Mouse (Mus musculus) lung, postnatal 0 days (tissue): ENCODE results near the gene Lrrc4c.

Experiments
- CTCF ChIP-seq: IDR thresholded peaks from 2 replicates; pipeline ENCODE4 v1.5.1; 2016; ENCODE audit warnings: antibody characterized with exemption, mild to moderate bottlenecking
- EP300 ChIP-seq: IDR thresholded peaks from 2 replicates; pipeline ENCODE4 v1.6.1; 2016; ENCODE audit warnings: antibody characterized with exemption, mild to moderate bottlenecking, control low read depth

GRCm38 (mm10) chr2:96723395-96723794, 405.4 kb downstream of the Lrrc4c start:
- TF ChIP-seq CTCF (no peak), EP300 (no peak)
